Mouse (Mus musculus) erythroid progenitor cell, adult 5-6 weeks (primary cell): ENCODE measurements around the gene Dffb. TPM values are rescaled to one million over a fixed set of nuclear protein-coding genes. Genes with fewer than 3 reads are reported as not detected.
A peak's percentile ranks its signal among the peaks of the same experiment; 100 is the strongest.
"Not testable (repeated sequence)": the region's sequence is repeated elsewhere in the genome, so short reads cannot be mapped to it uniquely, and the experiment has no call there.

Experiments used
- ATAC-seq: replicated peaks from 2 replicates; pipeline ENCODE4 v1.8.0; 2016; ENCODE audit warnings: moderate number of reproducible peaks, mild to moderate bottlenecking, moderate TSS enrichment, inconsistent platforms; ENCODE audit not compliant: poor library complexity, low FRiP score, severe bottlenecking
- total RNA-seq, 2 experiments: library from RNA; stranded (forward) in 1 of 2; stranded (reverse) in 1 of 2; fragments of 150-400 nt in 1 of 2; fragments of 186-747, 209-891 nt in 1 of 2; gene quantifications; 2 replicates each; pipeline versions ENCODE4 v1.2.3 to v1.2.4; 2015 to 2017; ENCODE audit warnings: low replicate concordance in 2 of 2

The Dffb gene
- total RNA-seq, 2 experiments from 2014 or later, result 3.3 to 5.0 TPM

- ATAC-seq, result no peak
Measured at GRCm38 (mm10) chr4:153968063-153968462, 6.9 kb downstream of the Dffb start.

- ATAC-seq, result no peak
Measured at GRCm38 (mm10) chr4:153967556-153967955, 7.4 kb downstream of the Dffb start.

DNA sequence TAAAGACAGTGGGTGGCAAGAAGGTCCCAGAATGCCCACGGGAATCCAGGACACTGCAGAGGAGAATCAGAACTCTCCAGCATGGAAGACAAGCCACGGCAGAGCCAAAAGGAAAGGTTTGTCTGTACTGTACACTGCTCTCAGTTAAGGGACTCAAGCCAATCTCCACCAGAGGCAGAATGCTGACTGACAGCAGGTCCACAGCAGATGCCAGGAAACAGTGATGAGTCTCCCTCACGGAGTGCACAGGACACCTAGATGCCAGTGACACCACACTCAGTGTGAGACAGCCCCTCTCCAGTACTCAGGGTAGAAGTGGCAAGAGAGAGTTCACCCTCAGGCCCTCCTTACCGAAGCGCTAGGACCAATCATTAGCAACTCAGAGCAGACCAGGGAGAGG, 8.3 kb downstream of the Dffb start:
- ATAC-seq, result no peak

- ATAC-seq, result no peak
Measured at GRCm38 (mm10) chr4:153962631-153963030, 12.3 kb downstream of the Dffb start.

- peak; percentile 9; the same call in 1 of the 2 replicates for ATAC-seq
Measured at GRCm38 (mm10) chr4:153957444-153958250, 17.3 kb downstream of the Dffb start.

- ATAC-seq, result peak; percentile 98
Measured at GRCm38 (mm10) chr4:153956569-153957405, 18.1 kb downstream of the Dffb start, which contains the start of gene A430005L14Rik. A430005L14Rik (plus strand) TSS chr4:153957237.

- ATAC-seq, result no peak
Measured at GRCm38 (mm10) chr4:153955651-153956050, 19.3 kb downstream of the Dffb start.

- ATAC-seq, result no peak
Measured at GRCm38 (mm10) chr4:153951692-153952091, 23.2 kb downstream of the Dffb start.

- no peak for ATAC-seq
Measured at GRCm38 (mm10) chr4:153951150-153951549, 23.8 kb downstream of the Dffb start.

- no peak for ATAC-seq
Measured at GRCm38 (mm10) chr4:153950372-153950771, 24.6 kb downstream of the Dffb start.

DNA sequence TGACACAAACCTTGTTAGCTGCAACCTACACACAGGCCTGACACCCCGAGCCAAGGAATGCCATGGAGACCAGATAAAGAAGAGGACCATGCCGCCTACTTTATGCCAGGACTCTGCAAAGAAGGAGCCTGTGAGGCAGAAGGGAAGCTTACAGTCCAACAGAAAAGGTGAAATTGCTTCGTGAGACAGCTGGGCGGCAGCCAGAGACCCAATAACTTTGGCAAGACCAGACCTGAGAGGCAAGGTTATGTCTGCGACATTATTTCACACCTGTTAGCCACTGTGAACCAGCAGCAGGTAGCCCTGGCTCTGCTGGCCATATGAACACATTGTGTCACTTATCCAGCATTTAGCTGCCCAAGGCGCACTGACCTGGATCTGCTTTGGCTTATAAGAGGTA, 29.2 kb downstream of the Dffb start:
- ATAC-seq, result no peak

DNA sequence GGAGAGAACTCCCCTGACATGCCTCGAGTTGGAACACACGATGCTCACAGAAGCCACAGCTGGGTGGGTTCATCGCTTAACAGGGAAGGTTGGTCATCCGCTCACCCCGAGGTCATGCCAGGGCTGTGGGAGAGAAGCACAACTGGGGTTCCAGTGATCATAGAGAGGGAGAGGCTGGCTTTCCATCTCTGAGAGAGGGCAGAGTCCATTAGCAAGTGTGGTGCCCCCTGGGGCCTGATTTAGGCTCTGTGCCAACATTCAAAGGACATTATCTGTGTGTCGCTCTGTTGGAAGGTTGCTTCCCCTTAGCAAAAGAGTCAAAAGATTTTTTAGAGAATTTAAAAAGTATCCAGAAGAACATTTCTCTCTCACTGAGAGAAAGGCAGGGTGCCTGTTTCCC, 30.7 kb downstream of the Dffb start:
- ATAC-seq, result no peak

- ATAC-seq, result no peak
Measured at GRCm38 (mm10) chr4:153943243-153943642, 31.7 kb downstream of the Dffb start.

- ATAC-seq, result no peak
Measured at GRCm38 (mm10) chr4:153929921-153930320, 45.0 kb downstream of the Dffb start.

DNA sequence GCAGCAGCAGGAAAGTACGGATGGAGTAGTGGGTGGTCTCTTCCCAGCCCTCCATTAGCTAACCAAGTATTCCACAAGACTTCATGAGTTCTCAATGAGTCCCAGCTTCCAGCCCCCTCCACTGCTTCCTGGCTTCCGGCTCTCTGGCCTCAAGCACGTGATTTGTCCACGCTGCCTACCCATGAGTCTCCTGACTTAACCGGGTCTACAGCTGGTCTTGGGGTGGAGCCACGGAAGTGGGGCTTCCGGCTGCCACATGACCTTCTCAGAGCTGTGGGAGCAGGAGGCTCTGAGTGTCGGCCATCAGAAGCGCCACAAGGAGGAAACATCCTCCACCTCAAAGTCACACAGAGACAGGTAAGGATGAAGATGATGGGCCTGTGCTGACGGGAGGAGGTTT, 45.5 kb downstream of the Dffb start:
- ATAC-seq, result no peak

- ATAC-seq, result no peak
Measured at GRCm38 (mm10) chr4:153928772-153929299, 46.1 kb downstream of the Dffb start.

DNA sequence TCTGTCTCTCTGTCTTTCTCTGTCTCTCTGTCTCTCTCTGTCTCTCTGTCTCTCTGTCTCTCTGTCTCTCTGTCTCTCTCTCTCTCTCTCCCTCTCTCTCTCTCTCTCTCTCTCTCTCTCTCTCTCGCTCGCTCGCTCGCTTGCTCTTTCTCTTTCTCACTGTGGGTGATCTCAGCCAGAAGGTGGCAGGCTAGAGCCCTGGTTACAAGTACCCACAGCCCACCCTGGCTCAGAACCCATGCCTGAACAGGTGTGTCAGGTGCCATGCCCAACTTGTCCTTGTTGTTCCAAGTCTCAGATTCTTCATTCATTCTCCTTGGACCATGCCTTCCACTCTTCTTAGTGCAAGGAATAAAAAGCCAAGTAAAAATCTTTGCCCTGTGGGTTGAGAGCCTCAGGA, 52.8 kb downstream of the Dffb start:
- ATAC-seq, result not testable (repeated sequence)

- ATAC-seq, result no peak
Measured at GRCm38 (mm10) chr4:153920517-153921233, 54.3 kb downstream of the Dffb start.

DNA sequence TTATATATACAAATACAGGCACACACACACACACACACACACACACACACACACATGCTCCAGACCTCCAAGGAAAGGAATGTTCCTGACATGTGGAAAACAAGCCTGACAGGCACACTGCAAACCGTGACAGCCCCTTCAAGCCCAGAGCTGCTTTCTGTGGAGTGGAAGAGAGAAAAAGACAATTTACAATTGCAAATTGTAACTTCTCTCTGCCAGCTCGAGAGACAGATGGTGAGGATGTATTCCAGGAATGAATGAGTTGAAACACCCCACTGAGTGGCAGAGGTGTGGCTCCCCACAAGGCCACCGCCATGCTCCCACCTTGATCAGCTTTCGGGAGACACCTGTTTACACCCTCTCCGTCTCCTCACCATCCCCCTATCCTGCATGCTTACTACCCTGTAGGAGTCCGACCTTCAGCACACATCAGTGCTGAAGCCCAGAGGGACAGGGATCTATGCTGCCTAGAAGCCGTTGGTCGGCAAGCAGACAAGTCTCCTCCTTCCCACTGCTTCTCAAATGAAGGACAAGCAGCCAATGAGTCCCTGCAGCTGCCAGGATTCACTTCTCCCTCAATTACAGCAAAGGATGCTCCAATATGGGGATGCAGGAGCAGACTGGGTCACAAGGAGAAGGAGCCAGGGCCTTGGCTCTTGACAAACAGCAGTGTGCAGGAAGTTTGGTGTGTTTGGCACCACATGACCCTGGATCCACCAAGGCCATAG, 57.0 kb downstream of the Dffb start:
- no peak for ATAC-seq
